Mouse (Mus musculus): ENCODE measurements around the gene Stra6l.

DNA sequence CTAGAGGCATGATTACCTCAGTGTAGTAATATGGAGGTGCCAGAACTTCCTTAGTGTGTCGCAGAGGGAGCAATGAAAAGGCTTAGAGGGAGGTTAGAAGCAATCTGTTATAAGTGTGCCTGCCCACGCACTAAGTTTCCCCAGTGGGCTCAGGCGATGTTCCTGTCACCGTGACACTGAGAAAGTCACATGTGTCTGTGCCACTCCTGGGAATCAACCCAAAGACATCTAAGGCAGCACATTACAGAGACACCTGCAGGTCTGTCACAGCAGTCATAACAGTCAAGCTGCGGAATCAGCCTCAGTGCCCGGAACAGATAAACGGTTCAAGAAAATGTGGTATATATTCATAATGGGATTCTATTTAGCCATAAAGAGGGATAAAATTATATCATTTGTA is 16.5 kb upstream of the Stra6l start:
- TF ChIP-seq FLI1 (IDR thresholded peaks at IDR 0.05; ENCODE audit: low read length) (no peak), GATA1 (IDR thresholded peaks at IDR 0.05; ENCODE audit: borderline replicate concordance, low read length) (no peak)
